In genomic region chr13:13590048-13591011, GRCm38 (mm10) we compare ENCODE assay signal across 7 mouse cellular contexts. TPM values are rescaled to one million over a fixed set of nuclear protein-coding genes. Genes with fewer than 3 reads are reported as not detected.
DNase-seq lines count a peak whose midpoint lies in the region; ATAC-seq and TF ChIP-seq lines count a peak whose summit lies in the region.

Lyst (plus strand) TSS chr13:13590397.

- H3K9me3 ChIP-seq in embryonic facial prominence, embryonic 11.5 days (replicated peaks; ENCODE audit: control insufficient read depth, low read length), result no peaks in the 10 kb centered on the region
- H3K9me3 ChIP-seq in limb, embryonic 12.5 days, result no peaks in the 10 kb centered on the region
- H3K9me3 ChIP-seq in midbrain, embryonic 15.5 days, result no peaks in the 10 kb centered on the region

- ATAC-seq in embryonic facial prominence, embryonic 11.5 days (replicated peaks; ENCODE audit: insufficient number of reproducible peaks, low FRiP score, low TSS enrichment, low read depth), result peak; percentile 99
- peak; percentile 98 for ATAC-seq in limb, embryonic 12.5 days (ENCODE audit: insufficient number of reproducible peaks, insufficient read depth, low FRiP score, low TSS enrichment, low read depth)
- peak; percentile 99 for ATAC-seq in midbrain, embryonic 15.5 days (replicated peaks)

- peak within 1 kb of the TSS; percentile 62 for H3K4me3 ChIP-seq in embryonic facial prominence, embryonic 11.5 days (ENCODE audit: low read depth, low read length)
- H3K4me3 ChIP-seq in kidney, adult 2 months (ENCODE audit: insufficient read depth, low read depth, low read length), result peak within 1 kb of the TSS; percentile 95
- H3K4me3 ChIP-seq in limb, embryonic 12.5 days (replicated peaks), result peak within 1 kb of the TSS; percentile 78
- peak within 1 kb of the TSS; percentile 82 for H3K4me3 ChIP-seq in midbrain, embryonic 15.5 days
- H3K4me3 ChIP-seq in spleen, adult 2 months (ENCODE audit: extremely low read depth, insufficient read depth, insufficient read length), result peak within 1 kb of the TSS; percentile 77

- peak within 1 kb of the TSS; percentile 86 for H3K4me2 ChIP-seq in embryonic facial prominence, embryonic 11.5 days (ENCODE audit: low read depth, low read length)
- peak within 1 kb of the TSS; percentile 94 for H3K4me2 ChIP-seq in limb, embryonic 12.5 days
- peak within 1 kb of the TSS; percentile 90 for H3K4me2 ChIP-seq in midbrain, embryonic 15.5 days

- under 1% methylated on average over 60 of the region's 88 CpGs for WGBS in embryonic facial prominence, embryonic 11.5 days
- WGBS in kidney, adult 2 months, result under 1% methylated on average over 88 of the region's 88 CpGs
- under 1% methylated on average over 88 of the region's 88 CpGs for WGBS in limb, embryonic 12.5 days
- under 1% methylated on average over 85 of the region's 88 CpGs for WGBS in midbrain, embryonic 15.5 days
- under 1% methylated on average over 87 of the region's 88 CpGs for WGBS in spleen, adult 2 months

- no peaks in the 10 kb centered on the region for H3K36me3 ChIP-seq in embryonic facial prominence, embryonic 11.5 days (replicated peaks; ENCODE audit: control insufficient read depth, insufficient read depth, low read depth, low read length)
- H3K36me3 ChIP-seq in kidney, adult 2 months (ENCODE audit: control insufficient read depth, insufficient read depth, low read length), result no peaks in the 10 kb centered on the region
- no peaks in the 10 kb centered on the region for H3K36me3 ChIP-seq in limb, embryonic 12.5 days
- no peaks in the 10 kb centered on the region for H3K36me3 ChIP-seq in midbrain, embryonic 15.5 days (replicated peaks)
- H3K36me3 ChIP-seq in spleen, adult 2 months (ENCODE audit: control insufficient read depth, insufficient read depth, low read length), result peaks cover 1% of the 10 kb centered on the region; the same call in 1 of the 2 replicates

- peak; percentile 100 for DNase-seq in adrenal gland, postnatal 14 days
- DNase-seq in embryonic facial prominence, embryonic 11.5 days (ENCODE audit: low spot score), result peak; percentile 98
- peak; percentile 99 for DNase-seq in heart, adult 18-20 months
- DNase-seq in kidney, adult 2 months, result peak; percentile 99
- peak; percentile 87 to 98 for DNase-seq in spleen, adult 2 months (ENCODE audit: low read depth in 1 of 2, low spot score in 2 of 2)

- H3K27ac ChIP-seq in embryonic facial prominence, embryonic 11.5 days (replicated peaks; ENCODE audit: low read depth, low read length), result no peak within 1 kb of the TSS
- peak within 1 kb of the TSS; percentile 55 for H3K27ac ChIP-seq in kidney, adult 2 months (ENCODE audit: insufficient read depth, low read depth, low read length)
- H3K27ac ChIP-seq in limb, embryonic 12.5 days, result 0 out of 2 replicates have a peak within 1 kb of the TSS, but pooled peaks have one; percentile 67
- peak within 1 kb of the TSS; percentile 88 for H3K27ac ChIP-seq in midbrain, embryonic 15.5 days
- H3K27ac ChIP-seq in spleen, adult 2 months (ENCODE audit: insufficient read depth, low read length), result peak within 1 kb of the TSS; percentile 69

- peak within 1 kb of the TSS; percentile 70 for H3K9ac ChIP-seq in embryonic facial prominence, embryonic 11.5 days (replicated peaks; ENCODE audit: low read length)
- H3K9ac ChIP-seq in limb, embryonic 12.5 days (replicated peaks), result peak within 1 kb of the TSS; percentile 67
- peak within 1 kb of the TSS; percentile 61 for H3K9ac ChIP-seq in midbrain, embryonic 15.5 days

- no peaks in the 10 kb centered on the region for H3K27me3 ChIP-seq in embryonic facial prominence, embryonic 11.5 days (ENCODE audit: control insufficient read depth, insufficient read depth, low read length)
- no peaks in the 10 kb centered on the region for H3K27me3 ChIP-seq in kidney, adult 2 months (replicated peaks; ENCODE audit: control insufficient read depth, insufficient read depth, low read length)
- no peaks in the 10 kb centered on the region for H3K27me3 ChIP-seq in limb, embryonic 12.5 days
- no peaks in the 10 kb centered on the region for H3K27me3 ChIP-seq in midbrain, embryonic 15.5 days (replicated peaks)
- no peaks in the 10 kb centered on the region for H3K27me3 ChIP-seq in spleen, adult 2 months (ENCODE audit: control insufficient read depth, insufficient read depth, low read length)

- no peak for TF ChIP-seq CTCF in kidney, adult 2 months (conservative IDR thresholded peaks at IDR 0.05; ENCODE audit: insufficient read depth, insufficient read length, low read depth, low read length)
- TF ChIP-seq CTCF in spleen, adult 2 months (IDR thresholded peaks at IDR 0.05; ENCODE audit: extremely low read depth, insufficient read depth, insufficient read length, insufficient replicate concordance), result no peak

- peak; percentile 64 for TF ChIP-seq POLR2A in kidney, adult 2 months (IDR thresholded peaks at IDR 0.05; ENCODE audit: low read depth, low read length)
- peak; percentile 3; the same call in 1 of the 2 replicates for TF ChIP-seq POLR2A in spleen, adult 2 months (IDR thresholded peaks at IDR 0.05; ENCODE audit: low read depth, low read length)

- H3K4me1 ChIP-seq in embryonic facial prominence, embryonic 11.5 days (ENCODE audit: control insufficient read depth, insufficient read depth, low read length), result no peaks in the 10 kb centered on the region
- H3K4me1 ChIP-seq in kidney, adult 2 months (ENCODE audit: control insufficient read depth, insufficient read depth, low read length), result peaks cover 5% of the 10 kb centered on the region; the same call in 1 of the 2 replicates
- H3K4me1 ChIP-seq in limb, embryonic 12.5 days (replicated peaks), result 0 out of 2 replicates have a peak, but pooled peaks cover 7% of the 10 kb centered on the region
- H3K4me1 ChIP-seq in midbrain, embryonic 15.5 days, result peaks cover 15% of the 10 kb centered on the region
- no peaks in the 10 kb centered on the region; the same call in none of the 2 replicates for H3K4me1 ChIP-seq in spleen, adult 2 months (ENCODE audit: control insufficient read depth, insufficient read depth, insufficient read length)

RNA-seq across cellular contexts. Expression of gene Lyst, which starts in this region (rescaled TPM):
- 25.2 and 29.1 TPM in 2 replicates for total RNA-seq in adrenal gland, postnatal 14 days (2021)
- 1.6 and 2.3 TPM in 2 replicates for polyA plus RNA-seq in embryonic facial prominence, embryonic 11.5 days (2014; fragmentation: Nextera tagmentation; extraction: Ambion mirVana)
- total RNA-seq in heart, adult 18-20 months (2021), result 1 to 10 TPM; 6.0 to 9.7 TPM
- 2.2 and 2.4 TPM in 2 replicates for polyA plus RNA-seq in kidney, adult 2 months (2012; rRNA removed)
- 2.4 and 4.0 TPM in 2 replicates for polyA plus RNA-seq in limb, embryonic 12.5 days (2016; fragmentation: Nextera tagmentation; extraction: Ambion mirVana)
- 5.1 and 5.6 TPM in 2 replicates for polyA plus RNA-seq in midbrain, embryonic 15.5 days (2015; fragmentation: Nextera tagmentation; extraction: Ambion mirVana)
- 11.3 and 13.2 TPM in 2 replicates for polyA plus RNA-seq in spleen, adult 2 months (2012; rRNA removed)
